Mouse (Mus musculus): Measurements from ENCODE around the gene Tm4sf5.

The Tm4sf5 gene

GRCm38 (mm10) chr11:70540928-70541327 lies 35.9 kb downstream of the Tm4sf5 start:
- no peak for DNase-seq (ENCODE audit: extremely low read depth, low read depth)

- no peak for DNase-seq (ENCODE audit: extremely low read depth, low read depth)
Measured at GRCm38 (mm10) chr11:70541415-70541814, 36.4 kb downstream of the Tm4sf5 start.

GRCm38 (mm10) chr11:70544496-70544895 lies 39.5 kb downstream of the Tm4sf5 start:
- DNase-seq (ENCODE audit: extremely low read depth, low read depth): no peak

DNA sequence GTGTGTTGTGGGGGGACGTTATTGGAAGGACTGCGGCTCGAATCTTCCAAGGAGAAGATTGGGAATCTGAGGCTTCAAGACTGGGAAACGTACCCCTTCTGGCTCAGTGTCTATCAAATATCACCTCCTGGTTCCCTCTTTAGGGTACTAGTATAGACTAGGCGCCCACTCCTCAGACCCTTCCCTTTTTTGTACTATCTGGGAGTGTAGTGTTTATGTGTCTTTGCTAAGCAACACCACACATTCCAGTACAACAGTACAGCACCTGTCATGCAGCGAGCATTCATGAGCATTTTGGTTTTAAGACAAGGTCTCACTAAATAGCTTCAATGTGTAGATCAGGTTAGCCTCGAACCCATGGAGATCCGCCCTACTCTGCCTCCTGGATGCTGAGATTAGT lies 46.5 kb downstream of the Tm4sf5 start:
- DNase-seq (ENCODE audit: extremely low read depth, low read depth): peak; percentile 58

- no peak for DNase-seq (ENCODE audit: extremely low read depth, low read depth)
Measured at GRCm38 (mm10) chr11:70553940-70554339, 48.9 kb downstream of the Tm4sf5 start.

DNA sequence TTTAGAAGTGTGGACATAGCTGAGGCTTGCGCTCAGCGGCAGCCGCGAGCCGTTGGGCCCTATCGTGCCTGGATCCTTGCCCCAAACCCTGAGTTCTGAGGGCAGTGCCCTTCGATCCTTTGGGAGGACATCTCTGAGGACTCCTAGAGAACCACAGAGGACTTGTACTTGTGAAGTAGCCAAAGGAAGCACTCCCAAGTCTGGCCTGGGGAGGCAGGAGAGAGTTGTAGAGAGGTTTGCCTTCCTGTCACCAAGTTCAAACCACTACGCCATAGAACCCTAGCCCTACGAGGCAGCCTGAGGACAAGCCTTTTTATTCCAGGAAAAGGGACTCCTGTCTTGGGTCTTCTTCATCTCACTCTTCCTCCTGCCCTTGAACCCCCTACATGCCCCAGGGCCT lies 52.5 kb downstream of the Tm4sf5 start:
- no peak for DNase-seq (ENCODE audit: extremely low read depth, low read depth)

Measured in MEL-GATA-1-ER (cell line).